Mouse (Mus musculus) heart, adult 8-10 months (tissue): ENCODE measurements at regions not wholly inside any gene's neighbourhood (a gene's known extent, or its start where the extent isn't known, plus 50 kb on each side); places are given as distances from the start of the nearest gene placed in this dataset.

Experiments used
- DNase-seq: peaks from one replicate; pipeline ENCODE4 v3.0.0; 2022; ENCODE audit warnings: low spot score

DNA sequence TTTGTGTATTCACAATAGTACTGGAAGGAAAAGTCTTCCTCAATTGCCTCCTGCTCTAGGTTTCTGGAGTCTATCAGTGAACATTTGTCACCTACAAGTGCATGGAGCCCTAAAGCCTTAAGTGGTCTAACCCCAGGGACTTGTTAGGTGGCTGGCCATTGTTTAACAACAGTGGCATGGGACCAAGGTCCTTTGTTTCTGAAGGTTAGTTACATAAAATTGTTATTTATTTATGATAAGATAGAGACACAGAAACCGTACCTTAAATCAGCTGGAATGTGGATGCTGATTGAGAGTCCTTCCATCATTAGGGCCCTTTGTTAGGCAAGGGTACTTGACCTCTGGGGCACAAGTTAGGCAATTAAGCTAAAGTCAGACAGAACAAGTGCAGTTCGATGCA, 99.6 kb upstream of the Map4k3 start:
- no peak for DNase-seq

DNA sequence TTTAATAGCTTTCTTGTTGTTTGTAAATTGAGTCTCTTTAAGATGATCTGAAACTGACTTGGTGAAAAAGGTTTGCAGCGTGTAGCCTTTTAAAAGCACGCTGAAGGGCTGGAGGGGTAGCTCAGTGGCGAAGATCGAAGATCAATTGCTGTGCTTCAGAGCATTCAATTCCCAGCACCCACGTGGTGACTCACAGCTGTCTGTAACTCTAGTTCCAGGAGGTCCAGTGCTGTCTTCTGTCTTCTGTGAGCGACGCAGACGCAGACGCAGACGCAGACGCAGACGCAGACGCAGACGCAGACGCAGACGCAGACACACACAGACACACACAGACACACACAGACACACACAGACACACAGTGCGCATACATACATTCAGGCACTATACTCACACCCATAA, 99.1 kb upstream of the Map4k3 start:
- DNase-seq = no peak

DNA sequence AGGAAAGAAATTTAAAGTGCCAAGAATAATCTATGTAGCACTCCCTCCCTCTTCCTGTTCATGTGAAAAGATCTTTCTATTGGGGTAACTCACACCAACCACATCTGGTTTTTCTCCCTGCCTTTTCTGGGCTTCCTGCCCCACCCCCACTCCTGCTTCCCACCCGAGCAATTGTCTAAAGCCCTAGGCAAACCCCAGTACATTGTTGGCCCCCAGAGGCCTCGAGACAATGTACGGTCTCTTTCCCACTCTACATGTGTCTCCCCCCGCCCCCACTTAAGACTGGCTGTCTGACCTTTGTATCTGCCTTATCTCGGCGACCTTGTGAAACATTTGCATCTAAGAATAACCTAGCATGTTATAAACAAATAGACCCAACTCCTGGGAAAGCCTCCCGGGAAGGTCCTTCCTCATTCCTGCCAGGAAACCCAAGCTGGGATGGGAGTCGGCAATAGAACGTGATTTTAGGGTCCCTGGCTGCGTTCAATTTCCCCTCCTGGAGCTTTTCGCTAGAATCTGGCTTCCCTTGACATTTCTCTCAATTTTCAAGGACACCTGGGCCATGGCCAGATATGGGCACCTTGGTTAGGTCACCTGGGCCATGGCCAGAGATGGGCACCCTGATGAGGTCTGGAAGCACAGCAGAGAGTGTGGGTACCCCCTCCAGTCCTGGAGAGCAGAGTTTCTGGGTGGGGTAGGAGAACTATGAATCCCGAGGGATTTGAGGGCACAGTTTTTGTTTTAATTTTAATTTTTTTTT, 97.9 kb upstream of the Map4k3 start:
- DNase-seq = peak; percentile 66

DNA sequence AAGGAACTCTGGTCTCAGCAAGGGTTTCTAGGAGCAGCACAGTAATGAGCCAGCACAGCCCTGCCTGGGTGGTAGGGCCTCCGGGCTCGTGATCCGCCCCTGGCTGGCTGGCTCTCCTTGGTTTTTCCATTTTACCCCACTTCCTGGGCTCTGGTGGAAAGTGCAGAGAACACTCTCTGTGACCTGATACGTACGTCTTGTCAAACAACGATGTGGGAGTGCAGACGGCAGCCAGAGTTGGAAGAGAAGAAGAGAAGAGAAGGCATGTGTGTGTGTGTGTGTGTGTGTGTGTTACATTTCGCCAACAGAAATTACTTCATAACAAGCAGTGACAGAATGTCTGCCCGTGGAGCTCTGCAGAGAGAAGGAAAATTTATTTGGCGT, 97.2 kb upstream of the Map4k3 start:
- peak; percentile 28 for DNase-seq

DNA sequence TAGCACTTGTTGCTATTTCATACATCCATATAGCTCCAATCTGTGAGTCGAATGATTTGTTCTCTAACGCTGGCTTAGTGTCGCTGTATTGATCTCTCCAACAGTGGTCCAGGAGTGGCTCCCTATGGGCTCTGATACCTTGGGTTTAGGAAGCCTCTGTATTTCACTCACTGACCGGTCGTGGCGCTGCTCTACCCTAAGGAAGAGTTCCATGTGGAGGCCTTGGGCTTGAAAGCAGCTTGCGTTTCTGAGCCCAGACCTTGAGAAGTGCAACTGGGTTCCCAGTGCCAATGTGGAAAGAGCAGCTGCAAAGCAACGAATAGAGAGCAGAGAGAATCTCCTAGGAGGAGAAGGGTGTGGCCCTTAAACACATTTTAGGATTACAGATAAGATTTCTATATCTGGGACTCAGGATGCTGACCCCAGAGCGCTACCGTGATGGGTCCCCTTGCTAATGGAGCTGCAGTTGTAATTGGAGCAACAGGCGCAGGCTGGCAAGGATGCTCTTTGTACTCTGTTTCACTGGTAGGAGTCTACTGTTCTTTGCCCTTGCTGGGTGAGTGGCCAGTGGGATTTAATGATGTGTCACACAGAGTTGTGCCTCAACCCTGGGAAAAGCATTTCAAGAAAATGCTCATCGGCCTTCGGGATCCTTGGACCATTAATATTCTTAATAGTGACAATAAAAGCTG, 96.7 kb upstream of the Map4k3 start:
- no peak for DNase-seq

DNA sequence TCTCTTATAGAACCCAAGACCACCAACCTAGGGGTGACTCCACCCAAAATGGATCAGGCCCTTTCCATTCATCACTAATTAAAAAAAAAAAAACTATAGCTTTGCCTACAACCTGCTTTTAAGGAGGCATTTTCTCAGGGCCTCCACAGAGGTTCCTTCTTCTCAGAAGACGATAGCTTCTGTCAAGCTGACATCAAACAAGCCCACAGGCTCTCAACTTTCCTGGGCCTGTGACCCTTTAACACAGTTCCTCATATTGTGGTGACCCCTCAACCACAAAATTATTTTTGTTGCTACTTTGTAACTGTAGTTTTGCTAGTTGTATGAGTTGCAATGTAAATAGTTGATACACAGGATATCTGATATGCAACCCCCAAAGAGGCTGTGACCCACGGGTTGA, 96.0 kb upstream of the Map4k3 start:
- no peak for DNase-seq

DNA sequence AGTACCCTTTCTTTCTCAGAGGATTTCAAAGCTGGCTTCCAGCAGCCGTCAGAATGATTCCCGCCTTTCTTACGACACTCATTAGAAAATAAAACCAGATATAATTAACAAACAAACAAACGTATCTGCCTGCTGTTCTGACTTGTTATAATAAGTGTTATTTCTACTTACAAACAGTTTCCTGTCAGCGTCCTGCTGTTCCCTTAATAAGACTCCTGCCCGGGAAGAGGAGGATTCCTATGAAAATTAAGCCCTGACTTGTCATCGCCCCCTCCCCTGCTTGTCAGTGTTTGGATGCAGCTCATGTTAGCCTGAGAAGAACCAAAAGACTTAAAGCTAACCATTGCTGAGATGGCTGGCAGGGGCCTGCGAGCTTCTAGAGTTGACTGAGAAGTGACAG, 92.6 kb upstream of the Map4k3 start:
- no peak for DNase-seq

DNA sequence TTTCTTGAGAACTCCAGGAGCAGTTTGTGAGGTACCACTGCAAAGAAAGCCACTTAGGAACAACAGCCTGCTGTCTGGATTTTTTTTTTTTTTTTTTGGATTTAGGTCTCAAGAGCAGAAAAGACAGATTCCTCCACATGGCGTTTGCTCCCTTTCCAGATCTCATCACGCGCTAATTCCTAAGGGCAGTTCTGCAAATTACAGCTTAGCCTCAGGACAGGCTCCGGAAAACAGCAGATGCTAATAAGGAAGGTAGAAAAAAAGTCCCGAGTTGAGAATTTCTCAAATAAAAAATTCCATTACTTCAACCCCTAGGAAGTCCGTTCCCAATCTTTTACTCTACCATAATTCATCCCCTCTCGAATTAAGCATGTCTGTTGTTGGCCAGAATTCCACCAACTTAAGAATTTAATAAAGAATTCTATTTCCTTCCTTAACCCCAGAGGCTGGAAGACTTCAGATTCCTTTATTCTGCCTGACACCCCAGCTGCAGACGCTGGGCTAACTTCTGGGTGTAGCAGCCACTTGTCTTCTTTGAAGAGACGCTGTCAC, 90.3 kb upstream of the Map4k3 start:
- no peak for DNase-seq

DNA sequence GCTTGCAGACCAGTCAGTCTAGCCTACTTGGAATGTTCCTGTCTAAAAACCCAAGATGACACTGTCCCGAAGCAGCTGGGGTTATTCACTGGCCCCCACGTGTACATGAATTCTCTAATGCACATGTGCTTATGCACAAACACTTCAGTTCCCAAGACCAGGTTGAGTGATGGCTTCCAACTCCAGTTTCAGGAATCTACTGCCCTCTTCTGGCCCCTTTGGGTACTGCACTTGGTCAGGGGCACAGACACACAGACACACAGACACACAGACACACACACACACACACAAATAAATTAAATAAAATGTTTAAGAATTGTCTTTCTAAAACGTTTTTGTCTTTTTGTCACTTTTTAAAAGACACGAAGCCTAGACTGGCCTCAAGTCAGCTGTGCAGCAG, 87.5 kb upstream of the Map4k3 start:
- no peak for DNase-seq

DNA sequence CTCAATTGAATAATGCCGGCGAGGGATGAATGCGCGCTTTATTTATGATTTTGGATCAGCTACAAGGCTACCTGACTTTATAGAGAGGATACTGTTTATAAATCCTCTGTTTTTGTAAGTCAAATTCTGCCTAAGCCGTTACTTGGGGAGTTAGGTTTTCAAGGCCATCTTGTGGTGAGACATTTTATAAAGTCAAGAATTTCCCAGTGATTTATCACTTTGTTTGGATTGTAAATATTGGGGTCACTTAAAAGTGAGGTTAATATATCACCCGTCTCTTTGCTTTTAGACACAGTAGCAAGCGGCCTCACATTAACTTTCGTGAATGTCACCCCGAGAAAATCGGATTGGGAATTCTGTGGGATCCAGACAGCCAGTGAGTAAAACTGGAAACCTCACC, 84.9 kb upstream of the Map4k3 start:
- DNase-seq = no peak

DNA sequence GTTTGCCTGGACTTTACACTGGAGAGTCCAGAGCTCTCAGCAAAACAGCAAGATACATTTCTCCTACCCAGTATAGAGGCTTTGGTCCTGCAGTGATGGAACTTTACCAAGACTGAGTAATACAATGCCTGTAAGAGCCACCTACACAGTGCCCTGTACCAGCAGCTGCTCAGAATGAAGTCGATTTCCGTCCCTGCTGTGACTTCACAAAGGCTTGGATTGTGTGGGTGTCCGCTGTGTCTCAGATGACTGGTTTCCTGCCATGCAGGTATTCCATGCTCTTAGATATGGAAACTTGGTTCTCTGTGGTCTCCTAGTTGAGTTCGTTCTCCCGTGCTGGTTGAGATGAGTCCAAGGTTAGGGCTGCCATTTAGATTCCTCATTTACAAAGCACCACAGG, 81.0 kb upstream of the Map4k3 start:
- no peak for DNase-seq

DNA sequence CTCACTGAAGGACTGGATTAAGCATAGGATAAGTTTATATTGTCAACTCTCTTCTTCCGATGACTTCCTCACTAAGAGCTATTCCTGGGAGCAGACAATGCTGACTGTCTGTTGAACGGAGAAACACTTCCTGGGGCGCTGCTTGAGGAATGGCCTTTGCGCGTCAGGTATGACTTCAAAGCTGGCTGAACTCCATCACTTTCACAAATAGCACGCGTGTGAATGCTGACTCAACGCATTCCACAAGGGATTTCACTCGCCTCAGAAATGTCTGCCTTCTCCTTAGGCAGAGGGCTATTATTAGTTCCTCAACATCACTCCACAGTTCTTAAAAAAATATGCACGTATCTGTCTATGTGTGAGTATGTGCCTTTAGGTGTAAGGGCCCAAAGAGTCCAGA, 79.8 kb upstream of the Map4k3 start:
- no peak for DNase-seq

DNA sequence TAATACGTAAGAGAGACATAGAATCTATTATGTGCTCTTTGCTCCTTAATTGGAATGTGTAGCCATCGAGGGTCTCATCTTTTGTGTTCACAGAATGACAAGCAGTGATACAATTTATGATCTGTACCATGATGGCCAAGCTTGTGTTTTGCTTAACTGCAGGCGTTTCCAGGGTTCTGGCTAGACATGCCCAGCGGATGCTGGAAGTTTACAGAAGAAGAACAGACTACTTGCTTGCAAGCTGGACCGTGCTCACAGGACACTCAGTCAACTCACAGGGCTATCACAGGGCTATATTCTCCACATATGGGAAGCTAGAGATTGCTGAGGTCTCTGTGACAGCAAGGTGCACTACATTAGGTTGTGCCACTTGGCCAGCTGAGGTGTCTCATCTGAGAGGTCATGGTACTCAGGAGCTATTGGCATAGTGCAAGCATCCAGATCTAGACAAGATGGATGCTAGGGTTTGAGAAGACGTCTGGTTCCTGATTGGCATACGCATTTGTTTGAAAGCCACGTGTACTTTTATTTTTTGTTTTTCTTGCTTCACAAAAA, 75.2 kb upstream of the Map4k3 start:
- DNase-seq = no peak

DNA sequence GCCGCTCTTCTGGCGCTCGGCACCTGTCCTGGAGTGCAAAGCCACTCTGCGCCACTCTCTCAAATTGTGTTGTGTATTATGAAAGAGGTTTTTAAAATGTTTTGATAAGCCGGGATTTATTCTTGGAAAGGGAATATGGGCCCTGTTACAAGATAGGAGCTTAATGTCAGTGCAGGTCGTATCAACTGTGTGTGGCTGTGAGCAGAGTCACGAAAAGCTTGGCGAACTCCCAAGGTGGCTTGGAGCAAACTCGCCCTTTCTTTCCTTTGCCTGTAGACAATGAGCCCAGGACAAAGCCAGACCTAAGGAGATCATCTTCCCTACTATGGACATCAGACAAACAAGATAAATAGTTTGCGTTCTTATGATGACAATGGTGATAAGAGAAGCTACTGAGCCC, 74.3 kb upstream of the Map4k3 start:
- peak; percentile 53 for DNase-seq

DNA sequence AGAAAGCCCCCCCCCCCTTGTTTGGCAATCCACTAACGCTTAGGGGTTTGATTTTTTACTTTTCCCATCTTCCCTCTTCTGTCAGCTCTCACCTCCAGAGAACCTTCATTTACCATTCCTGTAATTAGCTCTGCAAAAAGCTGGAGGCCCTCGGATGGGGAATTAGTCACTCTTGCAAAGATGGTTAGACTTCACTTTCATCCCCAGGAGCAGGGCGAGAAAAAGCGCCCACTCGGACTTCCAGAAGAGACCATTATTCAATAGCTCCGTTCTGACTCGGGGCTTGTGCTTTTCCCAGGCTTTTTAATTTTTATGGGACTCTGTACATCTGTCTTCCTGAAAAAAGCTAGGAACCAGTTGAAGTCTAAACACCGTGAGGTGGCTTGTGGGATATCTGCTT, 73.7 kb upstream of the Map4k3 start:
- DNase-seq = no peak

DNA sequence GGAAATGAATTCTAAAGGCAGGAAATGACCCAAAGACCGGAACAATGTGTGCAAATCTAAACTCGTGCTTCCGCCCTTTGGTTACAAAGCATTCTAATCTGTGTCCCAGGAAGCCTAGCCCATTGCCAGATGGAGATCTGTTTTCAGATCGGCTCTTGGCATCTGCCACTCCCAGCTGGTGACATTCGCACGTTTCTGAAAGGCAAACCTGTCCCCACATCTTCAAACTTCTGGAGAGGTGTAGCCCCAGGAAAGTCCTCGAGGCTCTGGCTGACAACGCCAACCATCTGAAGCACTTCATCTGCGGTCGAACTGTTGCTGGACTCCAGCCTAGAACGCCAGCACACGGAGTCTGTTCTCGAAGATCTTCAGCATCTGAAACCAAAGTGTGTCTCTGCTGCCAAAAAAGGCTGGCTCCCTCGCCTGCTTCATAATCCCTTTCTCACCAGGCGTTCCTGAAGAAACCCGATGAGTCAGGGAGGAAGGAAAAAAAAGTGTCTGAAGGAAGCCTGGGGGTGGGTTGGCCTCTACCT, 73.2 kb upstream of the Map4k3 start:
- DNase-seq = peak; percentile 86

DNA sequence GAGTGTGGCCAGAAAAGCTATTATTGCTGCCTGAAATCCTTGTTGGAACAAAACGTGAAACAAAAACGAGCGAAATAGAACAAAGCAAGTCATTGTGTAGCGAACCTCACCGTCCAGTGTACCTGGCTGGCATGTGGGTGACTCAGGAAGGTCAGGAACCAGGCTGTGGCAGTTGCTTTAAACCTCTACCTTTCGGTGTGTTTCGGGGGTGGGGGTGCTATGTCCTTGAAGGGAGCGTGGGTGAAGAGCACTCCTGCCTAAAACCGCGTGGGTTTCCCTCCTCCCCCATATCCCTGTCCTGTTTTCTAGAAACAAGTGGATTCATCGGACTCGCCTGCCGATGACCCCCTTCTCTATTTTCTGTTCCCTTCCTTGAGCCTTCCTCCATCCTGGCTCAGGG, 72.6 kb upstream of the Map4k3 start:
- no peak for DNase-seq

DNA sequence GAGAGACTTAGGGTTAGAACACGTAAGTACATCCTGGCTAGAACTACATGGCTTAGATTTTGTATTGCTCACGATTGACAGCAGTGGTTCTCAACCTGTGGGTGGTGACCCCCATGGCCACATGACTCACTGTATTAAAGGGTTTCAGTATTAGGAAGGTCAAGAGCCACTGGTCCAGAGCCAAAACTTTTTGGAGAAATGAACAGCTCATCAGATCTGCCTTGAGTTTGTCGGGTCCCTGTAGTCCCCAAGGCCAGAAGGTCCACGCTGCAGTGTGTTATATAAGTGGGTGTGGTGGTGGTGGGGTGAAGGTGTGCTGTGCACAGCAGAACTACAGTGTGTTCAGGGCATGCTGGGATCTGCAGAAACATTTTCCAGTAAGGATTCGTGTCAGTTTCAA, 72.2 kb upstream of the Map4k3 start:
- DNase-seq = no peak

DNA sequence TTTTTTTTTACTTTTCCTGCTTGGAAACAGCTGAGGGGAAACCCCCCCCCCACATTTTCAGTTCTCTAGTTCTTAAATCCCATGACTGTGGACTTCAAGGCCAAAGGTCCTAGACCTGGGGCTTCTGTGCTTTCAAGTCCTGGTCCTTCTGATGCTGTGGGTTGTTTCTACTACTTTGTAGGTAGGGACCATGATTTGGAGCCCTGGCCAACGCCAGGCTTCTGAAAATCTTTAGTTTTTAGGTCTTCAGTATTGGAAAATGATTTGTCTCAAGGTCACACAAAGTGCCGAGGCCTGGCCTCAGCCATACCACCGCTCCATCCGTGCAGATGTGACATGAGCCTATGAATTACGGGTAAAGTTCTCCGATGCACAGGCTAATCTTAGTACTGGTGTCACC, 70.8 kb upstream of the Map4k3 start:
- no peak for DNase-seq

DNA sequence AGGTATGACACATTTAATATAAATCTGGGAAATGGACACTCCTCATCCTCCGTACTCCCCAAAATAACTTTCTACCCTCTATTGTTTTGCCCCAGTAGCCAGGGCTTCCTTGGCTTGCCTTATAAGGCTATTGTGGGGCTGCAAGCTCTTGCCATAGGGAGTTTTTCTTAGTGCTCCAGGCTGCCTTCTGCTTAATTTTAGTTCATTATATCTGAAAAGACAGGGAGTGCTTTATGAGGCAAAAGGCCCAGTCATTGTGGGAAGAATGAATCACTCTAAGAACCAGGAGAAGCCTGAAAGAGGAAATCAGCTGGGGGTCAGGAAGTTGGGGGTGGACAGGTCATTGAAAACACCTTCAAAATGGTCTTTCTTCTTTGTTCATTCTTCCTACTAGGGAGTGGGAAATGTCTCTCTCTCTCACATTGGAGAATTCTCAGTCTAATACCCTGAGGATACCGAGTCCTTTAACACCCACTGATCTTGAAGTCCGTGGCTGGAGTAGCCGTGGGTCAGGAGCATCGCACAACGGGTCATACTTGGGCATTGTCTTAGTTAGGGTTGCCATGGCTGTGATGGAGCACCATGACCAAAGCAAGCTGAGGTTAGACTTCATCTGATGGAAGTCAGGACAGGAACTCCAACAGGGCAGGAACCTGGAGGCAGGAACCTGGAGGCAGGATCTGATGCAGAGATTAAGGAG, 70.1 kb upstream of the Map4k3 start:
- DNase-seq = no peak

DNA sequence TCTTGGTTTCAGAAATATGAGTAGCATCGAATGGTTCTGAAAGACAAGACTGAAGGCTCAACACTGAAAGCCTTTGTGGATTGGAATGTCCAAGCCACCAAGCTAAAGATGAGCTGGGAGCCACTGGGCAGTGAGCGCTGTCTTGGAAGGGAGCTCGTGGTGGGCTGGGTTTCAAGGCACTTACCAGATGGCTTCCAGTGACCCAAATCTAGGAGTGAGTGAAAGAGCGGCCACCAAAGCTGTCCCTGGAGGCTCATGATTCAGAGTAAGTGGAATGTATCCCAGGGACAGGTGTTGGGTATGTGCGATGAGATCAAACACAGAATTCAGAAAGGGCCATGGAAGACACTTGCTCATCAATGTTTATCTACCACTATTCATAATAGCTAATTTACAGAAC, 68.5 kb upstream of the Map4k3 start:
- no peak for DNase-seq

DNA sequence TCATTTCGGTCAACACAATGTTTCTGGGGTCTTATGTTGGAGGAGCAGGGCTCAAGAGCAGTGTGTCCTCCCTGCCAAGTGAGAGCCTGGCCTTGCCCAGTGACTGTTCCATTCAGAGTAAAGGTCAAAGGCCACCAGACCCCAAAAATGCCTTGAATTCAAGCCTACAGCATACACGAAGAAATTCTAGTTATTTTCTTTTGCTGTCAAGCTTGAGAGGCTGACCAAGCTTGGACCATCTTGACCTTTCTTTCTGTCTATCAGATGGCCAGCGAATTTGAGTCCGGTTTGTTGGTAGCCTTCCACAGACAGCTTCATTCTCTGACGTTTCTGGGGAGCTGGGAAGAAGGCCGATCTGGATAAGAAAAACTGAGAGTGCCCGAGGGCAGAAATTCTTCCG, 68.1 kb upstream of the Map4k3 start:
- DNase-seq = no peak
